Mouse (Mus musculus) lung, postnatal 0 days (tissue): Measurements from ENCODE around the gene Hmgn3.

Experiments used
- CTCF ChIP-seq: IDR thresholded peaks from 2 replicates; pipeline ENCODE4 v1.5.1; 2016; ENCODE audit warnings: antibody characterized with exemption, mild to moderate bottlenecking
- EP300 ChIP-seq: IDR thresholded peaks from 2 replicates; pipeline ENCODE4 v1.6.1; 2016; ENCODE audit warnings: antibody characterized with exemption, mild to moderate bottlenecking, control low read depth

DNA sequence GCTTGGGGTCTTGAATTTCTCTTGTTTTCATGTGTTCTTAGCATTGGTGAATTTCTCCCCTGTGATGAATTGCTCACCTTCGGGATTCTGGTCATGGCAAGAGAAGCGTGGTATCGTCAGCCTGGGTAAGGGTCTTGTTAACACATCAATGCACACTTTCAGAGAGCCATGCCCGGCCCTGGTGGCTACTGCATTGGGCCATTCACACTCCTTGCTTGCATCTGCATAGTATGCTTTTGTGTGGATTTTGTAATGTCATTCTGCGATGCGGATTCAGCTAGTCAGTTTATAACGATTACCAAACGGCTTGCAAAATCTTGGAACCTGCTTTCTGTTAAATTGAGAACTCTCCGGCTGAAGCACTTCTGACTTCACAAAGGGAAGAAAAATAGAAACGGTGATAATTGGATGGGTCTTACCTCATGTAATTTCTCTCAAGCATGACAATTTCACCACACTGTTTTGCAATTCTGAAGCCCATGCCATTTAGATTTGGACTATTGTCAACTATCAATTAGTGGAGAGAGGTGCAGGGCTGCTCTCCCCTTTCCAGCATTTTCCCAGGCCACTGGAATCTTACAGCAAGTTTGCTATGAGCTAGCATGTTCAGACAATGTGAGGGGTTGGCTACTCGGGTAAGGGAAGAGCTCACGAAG lies 47.7 kb downstream of the Hmgn3 start:
- TF ChIP-seq CTCF (no peak), EP300 (no peak)
